Mouse (Mus musculus): ENCODE measurements around the gene Tmem270. TPM values are rescaled to one million over a fixed set of nuclear protein-coding genes. Genes with fewer than 3 reads are reported as not detected.

The Tmem270 gene
- polyA plus RNA-seq, 1 experiment from 2014 or later, result not detected

GRCm38 (mm10) chr5:134923141-134923540 is 16.6 kb upstream of the Tmem270 start:
- H3K9ac ChIP-seq, result no peak overlapping the region
- H3K36me3 ChIP-seq, result no peaks in the 10 kb centered on the region
- 41% methylated on average over 6 of the region's 6 CpGs for WGBS

GRCm38 (mm10) chr5:134921106-134921505 is 14.6 kb upstream of the Tmem270 start:
- H3K27me3 ChIP-seq, result no peaks in the 10 kb centered on the region
- no peaks in the 10 kb centered on the region for H3K9me3 ChIP-seq
- no peaks in the 10 kb centered on the region for H3K36me3 ChIP-seq
- no peaks in the 10 kb centered on the region for H3K4me1 ChIP-seq
- no peak overlapping the region for H3K4me3 ChIP-seq
- no peak for ATAC-seq (ENCODE audit: borderline replicate concordance, extremely low read depth, low FRiP score, low TSS enrichment)
- no peak overlapping the region for H3K9ac ChIP-seq
- no peak overlapping the region for H3K4me2 ChIP-seq
- 85% methylated on average over 8 of the region's 8 CpGs for WGBS
- H3K27ac ChIP-seq, result no peak overlapping the region

More at GRCm38 (mm10) chr5:134923141-134923540, 16.6 kb upstream of the Tmem270 start:
- ATAC-seq (ENCODE audit: borderline replicate concordance, extremely low read depth, low FRiP score, low TSS enrichment), result no peak
- Histone ChIP-seq H3K4me1 (no peaks in the 10 kb centered on the region), H3K9me3 (no peaks in the 10 kb centered on the region), H3K27me3 (no peaks in the 10 kb centered on the region), H3K4me2 (no peak overlapping the region), H3K4me3 (no peak overlapping the region), H3K27ac (no peak overlapping the region)

- H3K4me3 ChIP-seq, result no peak overlapping the region
- H3K27ac ChIP-seq, result no peak overlapping the region
- H3K9me3 ChIP-seq, result no peaks in the 10 kb centered on the region
- ATAC-seq (ENCODE audit: borderline replicate concordance, extremely low read depth, low FRiP score, low TSS enrichment), result no peak
- WGBS, result 72% methylated on average over 6 of the region's 6 CpGs
- no peak overlapping the region for H3K4me2 ChIP-seq
- no peak overlapping the region for H3K9ac ChIP-seq
- H3K27me3 ChIP-seq, result no peaks in the 10 kb centered on the region
- H3K36me3 ChIP-seq, result no peaks in the 10 kb centered on the region
- H3K4me1 ChIP-seq, result no peaks in the 10 kb centered on the region
These were observed 13.7 kb upstream of the Tmem270 start for GRCm38 (mm10) chr5:134920106-134920687.

GRCm38 (mm10) chr5:134919097-134919496 is 12.6 kb upstream of the Tmem270 start:
- Histone ChIP-seq H3K4me3 (no peak overlapping the region), H3K9ac (no peak overlapping the region), H3K36me3 (no peaks in the 10 kb centered on the region), H3K27me3 (no peaks in the 10 kb centered on the region), H3K9me3 (no peaks in the 10 kb centered on the region), H3K4me1 (no peaks in the 10 kb centered on the region), H3K27ac (no peak overlapping the region), H3K4me2 (no peak overlapping the region)
- WGBS, result 66% methylated on average over 3 of the region's 3 CpGs
- peak; percentile 44; the same call in 1 of the 2 replicates for ATAC-seq (ENCODE audit: borderline replicate concordance, extremely low read depth, low FRiP score, low TSS enrichment)

- no peaks in the 10 kb centered on the region for H3K27me3 ChIP-seq
These were observed 11.7 kb upstream of the Tmem270 start for GRCm38 (mm10) chr5:134918071-134918832.

GRCm38 (mm10) chr5:134915311-134915710 is 8.8 kb upstream of the Tmem270 start, which contains the start of gene Cldn13:
Gene Cldn13, minus strand, starts transcription at chr5:134915526.
- Histone ChIP-seq H3K9me3 (no peaks in the 10 kb centered on the region), H3K4me2 (no peak within 1 kb of the TSS), H3K4me1 (no peaks in the 10 kb centered on the region), H3K36me3 (no peaks in the 10 kb centered on the region), H3K27me3 (no peaks in the 10 kb centered on the region), H3K27ac (no peak within 1 kb of the TSS), H3K9ac (no peak within 1 kb of the TSS), H3K4me3 (no peak within 1 kb of the TSS)
- 77% methylated on average over 8 of the region's 8 CpGs for WGBS
- no peak for ATAC-seq (ENCODE audit: borderline replicate concordance, extremely low read depth, low FRiP score, low TSS enrichment)

More at GRCm38 (mm10) chr5:134918071-134918832, 11.7 kb upstream of the Tmem270 start:
- no peak overlapping the region for H3K9ac ChIP-seq
- WGBS, result 45% methylated on average over 16 of the region's 16 CpGs
- no peak overlapping the region for H3K4me2 ChIP-seq
- no peak for ATAC-seq (ENCODE audit: borderline replicate concordance, extremely low read depth, low FRiP score, low TSS enrichment)
- no peaks in the 10 kb centered on the region for H3K9me3 ChIP-seq
- H3K4me3 ChIP-seq, result no peak overlapping the region
- no peaks in the 10 kb centered on the region for H3K4me1 ChIP-seq
- no peaks in the 10 kb centered on the region for H3K36me3 ChIP-seq
- no peak overlapping the region for H3K27ac ChIP-seq

- H3K9ac ChIP-seq, result no peak overlapping the region
- H3K36me3 ChIP-seq, result no peaks in the 10 kb centered on the region
- 73% methylated on average over 8 of the region's 8 CpGs for WGBS
- no peak overlapping the region for H3K4me2 ChIP-seq
- no peaks in the 10 kb centered on the region for H3K9me3 ChIP-seq
- ATAC-seq (ENCODE audit: borderline replicate concordance, extremely low read depth, low FRiP score, low TSS enrichment), result no peak
- H3K4me3 ChIP-seq, result no peak overlapping the region
- no peak overlapping the region for H3K27ac ChIP-seq
- no peaks in the 10 kb centered on the region for H3K27me3 ChIP-seq
- no peaks in the 10 kb centered on the region for H3K4me1 ChIP-seq
These were observed 8.0 kb upstream of the Tmem270 start for GRCm38 (mm10) chr5:134914510-134914909.

GRCm38 (mm10) chr5:134913753-134914152 is 7.2 kb upstream of the Tmem270 start:
- no peak overlapping the region for H3K27ac ChIP-seq

GRCm38 (mm10) chr5:134913352-134913751 is 6.8 kb upstream of the Tmem270 start:
- Histone ChIP-seq H3K27ac (no peak overlapping the region), H3K4me3 (no peak overlapping the region), H3K9me3 (no peaks in the 10 kb centered on the region), H3K4me1 (no peaks in the 10 kb centered on the region), H3K4me2 (no peak overlapping the region), H3K27me3 (no peaks in the 10 kb centered on the region), H3K9ac (no peak overlapping the region), H3K36me3 (no peaks in the 10 kb centered on the region)
- whole genome bisulfite sequencing, result 76% methylated on average over 3 of the region's 3 CpGs
- no peak for ATAC-seq (ENCODE audit: borderline replicate concordance, extremely low read depth, low FRiP score, low TSS enrichment)

More at GRCm38 (mm10) chr5:134913753-134914152, 7.2 kb upstream of the Tmem270 start:
- Histone ChIP-seq H3K9me3 (no peaks in the 10 kb centered on the region), H3K36me3 (no peaks in the 10 kb centered on the region), H3K4me1 (no peaks in the 10 kb centered on the region), H3K27me3 (no peaks in the 10 kb centered on the region), H3K4me2 (no peak overlapping the region), H3K9ac (no peak overlapping the region), H3K4me3 (no peak overlapping the region)
- ATAC-seq (ENCODE audit: borderline replicate concordance, extremely low read depth, low FRiP score, low TSS enrichment), result peak; percentile 43; the same call in 1 of the 2 replicates
- 72% methylated on average over 4 of the region's 4 CpGs for WGBS

GRCm38 (mm10) chr5:134911901-134912300 is 5.4 kb upstream of the Tmem270 start:
- Histone ChIP-seq H3K27ac (no peak overlapping the region), H3K9me3 (no peaks in the 10 kb centered on the region), H3K4me2 (no peak overlapping the region), H3K36me3 (no peaks in the 10 kb centered on the region), H3K9ac (no peak overlapping the region), H3K27me3 (no peaks in the 10 kb centered on the region), H3K4me1 (no peaks in the 10 kb centered on the region), H3K4me3 (no peak overlapping the region)
- no peak for ATAC-seq (ENCODE audit: borderline replicate concordance, extremely low read depth, low FRiP score, low TSS enrichment)
- WGBS, result 79% methylated on average over 2 of the region's 2 CpGs

- Histone ChIP-seq H3K4me2 (no peak overlapping the region), H3K27ac (no peak overlapping the region), H3K27me3 (no peaks in the 10 kb centered on the region), H3K4me3 (no peak overlapping the region), H3K9me3 (no peaks in the 10 kb centered on the region), H3K36me3 (no peaks in the 10 kb centered on the region), H3K9ac (no peak overlapping the region), H3K4me1 (no peaks in the 10 kb centered on the region)
- peak; percentile 72; the same call in 1 of the 2 replicates for ATAC-seq (ENCODE audit: borderline replicate concordance, extremely low read depth, low FRiP score, low TSS enrichment)
- under 1% methylated on average over 13 of the region's 13 CpGs for WGBS
These were observed 602 bp upstream of the Tmem270 start for GRCm38 (mm10) chr5:134907135-134907534.

GRCm38 (mm10) chr5:134901644-134902027 is 4.9 kb downstream of the Tmem270 start:
- no peaks in the 10 kb centered on the region for H3K9me3 ChIP-seq
- H3K4me2 ChIP-seq, result no peak overlapping the region
- H3K4me3 ChIP-seq, result no peak overlapping the region
- H3K36me3 ChIP-seq, result no peaks in the 10 kb centered on the region
- peaks cover 22% of the 10 kb centered on the region for H3K4me1 ChIP-seq
- no peak for ATAC-seq (ENCODE audit: borderline replicate concordance, extremely low read depth, low FRiP score, low TSS enrichment)
- no peak overlapping the region for H3K27ac ChIP-seq
- no peak overlapping the region for H3K9ac ChIP-seq
- WGBS, result 58% methylated on average over 8 of the region's 8 CpGs
- H3K27me3 ChIP-seq, result no peaks in the 10 kb centered on the region
